Mouse (Mus musculus) CD4-positive helper T cell, adult 2 months (primary cell): ENCODE data around the gene Rab7b.

Experiments
- DNase-seq: peaks from one replicate; pipeline ENCODE4 v3.0.0-alpha.2; 2012; ENCODE audit warnings: low read depth, missing footprints, low spot score

The Rab7b gene

DNA sequence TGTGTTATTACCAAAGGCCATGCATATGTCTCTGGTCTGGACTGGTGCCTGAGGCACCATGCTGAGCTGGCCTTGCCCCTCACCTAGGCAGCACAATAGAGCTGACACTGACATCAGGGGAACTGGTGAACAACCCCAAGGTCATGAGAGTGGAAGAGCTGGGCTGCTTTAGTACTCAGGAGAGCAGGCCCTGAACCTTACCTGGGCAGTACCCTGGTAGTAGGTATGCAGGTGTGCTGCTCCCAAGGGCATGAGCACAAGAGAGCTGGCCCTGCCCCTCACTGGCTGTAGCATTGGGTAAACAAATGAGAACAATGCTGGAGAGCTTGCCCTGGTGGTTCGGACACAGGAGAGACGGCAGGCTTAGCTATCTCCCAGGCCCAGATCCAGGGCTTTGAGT lies 6.8 kb downstream of the Rab7b start:
- DNase-seq, result no peak

DNA sequence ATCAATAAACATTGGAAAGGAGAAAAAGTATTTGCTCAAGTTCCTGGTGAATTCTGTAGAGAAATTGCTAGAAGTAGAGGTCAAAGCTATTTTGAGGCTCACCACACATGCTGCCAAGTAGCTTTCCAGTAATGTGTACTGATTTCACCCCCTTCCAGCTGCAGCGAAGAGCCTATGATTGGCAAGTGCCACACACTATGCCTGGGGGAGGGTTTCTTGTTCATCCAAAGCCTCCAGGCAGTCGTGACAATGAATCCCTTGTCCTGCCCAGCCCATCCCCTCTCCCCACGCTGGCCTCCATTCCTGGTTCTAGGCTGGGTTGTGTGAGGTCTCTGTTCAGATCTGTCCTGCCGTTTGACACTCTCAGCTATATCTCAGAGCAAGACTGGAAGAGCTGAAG lies 7.8 kb downstream of the Rab7b start:
- no peak for DNase-seq

DNA sequence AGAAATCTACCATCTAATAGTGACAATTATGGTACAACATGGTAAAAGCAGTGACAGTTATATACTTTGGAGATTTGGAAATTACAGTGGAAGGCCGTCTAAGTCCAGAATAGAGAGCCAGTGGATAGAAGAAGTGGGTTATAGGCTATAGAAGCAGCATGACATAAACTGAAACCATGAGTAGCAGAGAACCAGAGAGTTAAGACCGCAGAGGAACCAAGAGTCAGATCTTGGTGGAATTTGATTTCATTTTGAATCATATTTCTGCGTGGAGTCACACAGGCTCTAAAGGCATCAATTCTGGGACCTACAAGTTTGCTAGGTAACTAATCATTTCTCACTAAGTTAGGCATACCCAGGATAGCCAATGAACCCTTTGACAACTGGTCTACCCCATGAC lies 10.3 kb downstream of the Rab7b start:
- DNase-seq, result no peak

DNA sequence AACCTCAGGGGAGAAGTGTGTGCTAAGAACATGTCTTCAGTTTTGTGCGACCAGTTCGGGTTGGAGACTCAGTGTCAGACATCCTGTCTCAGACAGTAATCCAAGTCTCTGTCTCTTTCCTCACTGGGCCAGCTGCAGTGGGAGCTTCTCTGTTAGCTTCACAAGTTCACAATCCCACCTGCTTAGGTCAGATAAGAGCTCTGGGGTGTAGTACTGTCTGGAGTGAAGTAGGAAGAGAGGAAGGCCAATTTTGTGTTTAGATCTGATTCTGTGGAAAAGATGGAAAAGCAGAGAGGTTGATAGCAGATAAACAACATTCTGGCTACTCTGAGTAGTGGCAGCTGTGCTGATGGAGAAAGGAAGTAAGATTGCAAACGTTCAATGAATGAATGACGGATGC lies 11.1 kb downstream of the Rab7b start:
- no peak for DNase-seq

DNA sequence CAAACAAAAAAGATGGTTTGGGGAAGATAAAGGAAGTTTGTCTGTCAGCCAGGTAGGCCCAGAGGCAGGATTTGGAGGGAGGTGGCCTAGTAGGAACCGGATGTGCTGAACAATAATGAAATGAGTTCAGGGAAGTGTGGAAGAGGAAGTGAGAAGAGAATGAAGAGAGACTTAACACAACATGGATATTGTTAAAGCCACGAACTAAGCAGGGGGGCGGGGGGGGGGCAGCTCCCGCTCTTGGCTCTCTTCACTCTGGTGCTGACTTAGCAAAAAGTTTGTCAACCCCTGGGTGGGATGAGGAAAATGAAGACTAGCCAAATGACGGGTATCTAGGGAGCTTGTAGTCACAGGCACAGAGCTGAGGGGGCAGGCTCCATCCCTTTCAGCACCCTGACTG lies 12.0 kb downstream of the Rab7b start:
- DNase-seq, result no peak

DNA sequence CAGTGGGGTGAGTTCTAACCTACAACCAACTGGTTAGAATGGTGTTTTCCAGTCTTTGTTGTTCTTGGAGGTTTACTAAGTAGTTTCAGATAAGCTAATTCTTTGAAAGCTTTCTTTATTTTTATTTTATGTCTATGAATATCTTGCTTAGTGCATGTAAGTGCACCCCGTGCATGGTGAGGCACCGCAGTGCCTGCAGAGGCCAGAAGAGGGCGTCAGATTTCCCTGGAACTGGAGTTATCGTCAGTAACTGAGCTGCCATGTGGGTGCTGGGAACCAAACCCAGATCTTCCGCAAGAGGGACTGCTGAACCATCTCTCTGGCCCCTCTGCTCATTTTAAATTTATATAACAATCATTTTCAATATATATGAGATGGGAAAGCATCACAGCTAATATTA lies 12.9 kb downstream of the Rab7b start:
- no peak for DNase-seq

DNA sequence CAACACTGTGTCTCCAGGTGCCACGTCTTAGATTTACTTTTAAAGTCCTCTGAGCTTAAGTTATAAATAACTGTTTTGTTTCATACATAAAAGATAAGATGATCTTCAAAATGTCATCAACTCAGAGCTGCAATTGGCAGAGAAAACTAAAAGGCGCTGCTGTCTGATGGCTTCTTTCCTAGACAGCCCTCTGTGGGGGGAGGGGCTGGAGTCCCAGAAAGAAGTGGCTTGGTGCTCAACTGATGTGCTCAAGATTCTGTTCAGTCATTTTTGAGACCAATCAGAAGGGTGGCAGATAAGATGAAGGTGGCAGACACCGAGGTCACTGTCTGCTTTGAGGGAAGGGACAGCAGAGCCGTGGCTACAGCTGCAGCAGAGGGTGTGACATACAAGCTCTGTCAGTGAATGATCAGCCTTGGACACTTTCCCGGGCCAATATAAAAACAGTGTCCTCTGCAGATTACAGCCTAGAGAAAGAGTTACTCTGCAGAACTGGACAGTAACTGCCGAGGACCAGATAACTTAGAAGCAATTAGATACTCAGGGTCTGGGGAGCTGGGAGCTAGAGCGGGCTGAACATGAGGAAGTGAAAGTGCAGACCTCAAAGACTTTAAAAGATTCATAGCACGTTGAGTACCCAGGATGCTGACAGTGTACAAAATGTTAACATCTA lies 13.7 kb downstream of the Rab7b start:
- no peak for DNase-seq

DNA sequence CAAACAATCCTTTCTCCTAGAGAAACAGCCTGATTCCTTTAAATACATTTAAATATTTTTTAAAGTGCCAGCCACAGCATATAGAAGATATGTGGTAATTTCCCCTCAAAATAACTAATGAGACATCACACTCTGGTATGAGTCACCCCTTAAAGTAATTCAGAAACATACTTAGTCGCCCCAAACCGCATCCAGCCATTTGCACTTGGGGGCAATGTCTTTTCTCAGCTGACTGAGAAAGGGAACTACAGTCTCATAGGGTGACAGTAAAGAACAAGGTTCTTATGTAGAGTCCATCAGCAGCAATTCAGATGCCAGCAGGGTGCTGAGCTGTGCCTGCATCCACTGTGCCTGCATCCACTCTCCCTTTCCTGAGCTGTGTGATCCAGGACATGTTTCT lies 15.0 kb downstream of the Rab7b start:
- no peak for DNase-seq

DNA sequence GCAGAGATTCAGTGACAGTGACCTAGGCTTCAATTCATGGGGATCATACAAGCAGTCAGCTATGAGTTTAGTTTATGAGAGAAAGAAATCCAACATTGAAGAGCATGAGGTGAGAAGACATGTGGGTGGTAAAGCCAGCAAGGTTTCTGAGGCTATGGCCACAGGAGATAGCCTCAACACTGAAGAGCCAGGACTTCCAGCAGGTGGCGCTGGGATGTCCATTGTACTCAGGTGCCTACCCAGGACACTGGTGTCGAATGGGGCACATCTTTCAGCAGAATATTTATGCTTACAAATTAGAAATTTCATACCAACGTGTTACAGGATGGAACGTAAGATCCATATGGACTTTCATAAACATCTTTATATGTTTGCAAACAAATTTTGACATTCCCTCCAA lies 19.8 kb downstream of the Rab7b start:
- peak; percentile 50 for DNase-seq

DNA sequence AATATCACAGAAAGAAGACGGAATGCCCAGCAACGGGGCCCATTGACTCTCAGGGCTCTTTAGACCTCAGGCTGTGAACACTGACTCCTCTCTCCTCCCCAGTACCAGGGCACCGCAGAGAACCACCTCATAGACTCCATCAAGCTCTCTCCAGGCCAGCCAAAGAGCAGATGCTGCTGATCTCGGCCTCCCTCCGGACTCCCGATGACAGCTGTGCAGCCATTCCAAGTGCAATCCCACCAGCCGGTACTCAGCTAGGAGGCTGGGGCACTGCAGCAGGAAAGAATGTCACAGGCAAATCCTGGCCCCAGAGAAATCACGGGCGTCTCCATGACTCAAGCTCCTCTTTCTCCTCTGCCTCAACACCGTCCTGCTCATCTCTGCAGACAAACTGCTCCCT lies 23.0 kb downstream of the Rab7b start:
- DNase-seq, result no peak

DNA sequence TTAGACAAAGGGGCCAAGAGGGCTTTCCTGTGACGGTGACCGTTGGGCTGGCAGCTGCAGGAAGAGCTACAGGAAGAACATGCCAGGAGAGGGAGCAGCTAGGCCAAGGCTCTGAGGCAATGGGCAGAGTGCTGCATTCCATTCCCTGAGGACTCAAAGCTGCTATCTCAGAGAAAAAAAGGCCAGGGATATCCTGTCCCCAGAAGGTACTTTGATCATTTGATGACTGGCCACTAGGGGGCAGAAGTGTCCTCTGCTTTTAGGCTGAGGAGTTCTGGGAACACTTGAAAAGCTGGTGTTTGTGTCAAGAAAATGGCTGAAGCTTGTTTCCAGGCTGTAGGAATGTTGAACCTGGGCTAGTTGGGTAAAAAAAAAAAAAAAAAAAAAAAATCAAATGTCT lies 23.9 kb downstream of the Rab7b start:
- DNase-seq, result peak; percentile 62

DNA sequence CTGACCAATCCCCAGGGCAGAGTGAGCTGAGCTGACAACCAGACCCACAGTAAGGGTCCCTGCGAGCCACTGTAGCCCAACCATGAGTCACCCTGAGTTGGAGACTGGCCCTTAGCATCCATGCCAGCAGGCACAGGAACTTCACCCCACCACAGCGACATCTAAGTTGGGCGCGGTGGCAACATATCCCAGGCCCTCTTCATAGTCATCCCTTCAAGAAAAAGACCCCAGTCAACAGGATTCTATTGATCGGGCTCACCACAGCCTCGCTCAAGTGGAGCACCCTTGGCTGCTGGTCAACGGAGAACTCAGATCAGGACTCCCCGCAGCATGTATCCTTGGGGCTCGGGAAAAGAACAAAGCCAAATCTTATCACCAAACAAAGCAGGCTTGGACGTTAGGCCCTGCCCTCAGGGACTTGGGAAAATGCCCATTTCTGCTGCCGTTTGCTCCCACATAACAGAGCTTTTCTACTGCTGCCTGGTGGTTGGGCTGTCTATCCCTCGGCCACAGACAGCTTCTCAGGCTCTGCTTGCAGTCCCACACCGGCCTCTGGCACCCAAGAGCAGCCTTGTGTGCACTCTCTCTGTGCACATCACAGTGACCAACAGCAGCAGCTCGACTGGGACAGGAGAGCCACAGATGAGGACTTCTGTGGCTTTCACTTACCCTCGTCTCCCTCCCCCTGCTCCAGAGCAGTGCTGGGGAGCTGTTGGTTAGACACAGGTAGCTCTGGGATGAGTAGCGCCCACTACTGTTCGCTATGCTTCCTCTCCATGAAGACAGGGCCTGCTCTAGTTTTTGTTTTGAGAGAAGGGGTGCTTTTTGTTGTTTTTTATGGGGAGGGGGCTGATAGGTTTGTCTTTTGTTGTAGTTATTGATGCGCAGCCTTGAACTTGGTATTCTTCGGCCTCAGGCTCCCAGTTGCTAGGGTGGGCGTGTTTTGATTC lies 26.2 kb downstream of the Rab7b start:
- no peak for DNase-seq

DNA sequence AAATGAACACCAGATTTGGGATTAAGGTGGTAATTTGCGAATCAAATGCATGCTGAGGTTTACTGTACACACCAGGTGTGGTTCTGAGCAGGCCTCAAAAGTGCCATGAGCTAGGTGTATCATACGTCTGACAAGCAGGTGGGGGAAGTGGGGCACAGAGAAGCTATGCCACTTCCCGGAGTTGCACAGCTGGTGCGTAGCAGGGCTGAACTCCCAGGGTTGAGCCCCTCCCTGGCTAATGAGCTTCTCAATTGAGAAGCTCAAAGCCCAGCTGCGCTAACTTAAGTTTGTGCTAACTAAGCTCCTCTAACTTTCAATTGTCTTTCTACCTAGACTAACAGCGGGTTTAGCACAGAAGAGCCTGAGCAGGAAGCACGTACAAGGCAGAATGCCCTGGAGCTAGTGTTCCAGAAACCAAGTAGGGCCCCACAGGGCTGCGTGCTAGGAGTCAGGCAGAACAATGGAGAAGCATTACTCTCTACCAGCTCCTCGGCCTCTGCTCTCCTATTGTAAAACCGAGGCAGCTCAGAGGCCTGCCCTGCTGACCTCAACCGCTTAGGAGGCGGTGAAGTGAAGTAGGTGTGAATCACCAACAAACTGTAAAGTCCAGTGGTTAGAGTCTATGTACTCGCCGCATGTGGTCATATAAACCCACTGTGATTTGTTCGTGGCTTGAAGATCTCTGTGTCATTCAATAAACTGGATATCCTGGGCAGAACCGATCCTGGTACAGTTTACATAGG lies 30.6 kb downstream of the Rab7b start:
- no peak for DNase-seq

DNA sequence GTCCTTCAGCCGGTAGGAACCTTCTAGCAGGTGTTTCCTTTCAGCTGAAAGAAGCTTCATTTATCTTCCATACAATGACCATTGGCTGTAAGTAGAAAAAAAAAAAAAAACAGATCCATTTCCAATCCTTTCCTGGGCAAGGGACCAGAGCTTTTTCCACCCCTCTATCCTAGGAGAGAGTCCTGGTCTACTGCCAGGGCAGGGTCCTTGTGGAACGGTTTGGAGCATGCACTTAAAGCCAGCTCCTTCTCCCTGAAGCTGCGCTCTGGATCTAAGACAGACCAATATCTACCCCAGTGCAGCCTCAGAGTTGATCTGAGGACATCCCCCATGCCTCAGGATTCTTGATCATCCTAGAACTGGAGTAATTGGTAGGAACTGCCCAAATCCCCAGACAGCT lies 33.5 kb downstream of the Rab7b start:
- DNase-seq, result no peak

DNA sequence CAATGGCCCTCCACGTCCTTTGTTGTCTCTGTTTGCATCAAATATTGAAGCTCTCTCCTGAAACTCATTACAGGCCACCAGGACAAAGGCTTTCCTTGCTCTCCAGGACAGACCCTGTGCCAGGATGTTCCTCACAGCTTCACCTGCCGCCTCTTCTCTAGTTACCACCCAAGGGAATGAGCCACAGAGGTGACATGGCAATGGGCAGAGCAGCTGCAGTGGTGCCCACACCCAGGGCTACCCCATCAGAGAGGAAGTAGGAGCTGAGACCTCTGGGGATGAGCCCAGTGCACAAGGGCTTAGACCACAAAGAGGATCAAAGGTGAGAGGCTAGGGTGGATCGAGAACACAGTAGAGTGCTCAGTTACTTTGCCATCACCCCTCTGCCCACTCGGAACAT lies 35.1 kb downstream of the Rab7b start:
- no peak for DNase-seq

DNA sequence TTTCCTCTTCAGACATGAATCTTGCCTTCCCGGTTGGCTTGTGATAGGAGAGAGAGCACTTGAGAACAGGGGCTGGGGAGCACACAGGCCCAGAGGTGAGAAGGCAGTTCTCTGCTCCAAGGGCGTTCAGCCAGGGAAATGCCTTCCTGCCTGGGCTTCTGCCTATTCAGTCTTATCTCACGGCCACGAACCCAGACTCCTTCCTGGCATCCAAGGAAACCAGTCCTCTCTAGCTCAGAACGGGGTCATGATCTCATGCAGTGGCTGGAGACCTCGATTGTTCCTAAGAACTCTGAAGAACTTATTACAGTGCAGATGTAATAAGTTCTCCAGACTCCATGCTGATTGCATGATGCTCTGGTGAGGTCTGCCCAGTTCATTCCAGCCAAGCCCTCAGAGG lies 38.1 kb downstream of the Rab7b start:
- DNase-seq, result no peak

DNA sequence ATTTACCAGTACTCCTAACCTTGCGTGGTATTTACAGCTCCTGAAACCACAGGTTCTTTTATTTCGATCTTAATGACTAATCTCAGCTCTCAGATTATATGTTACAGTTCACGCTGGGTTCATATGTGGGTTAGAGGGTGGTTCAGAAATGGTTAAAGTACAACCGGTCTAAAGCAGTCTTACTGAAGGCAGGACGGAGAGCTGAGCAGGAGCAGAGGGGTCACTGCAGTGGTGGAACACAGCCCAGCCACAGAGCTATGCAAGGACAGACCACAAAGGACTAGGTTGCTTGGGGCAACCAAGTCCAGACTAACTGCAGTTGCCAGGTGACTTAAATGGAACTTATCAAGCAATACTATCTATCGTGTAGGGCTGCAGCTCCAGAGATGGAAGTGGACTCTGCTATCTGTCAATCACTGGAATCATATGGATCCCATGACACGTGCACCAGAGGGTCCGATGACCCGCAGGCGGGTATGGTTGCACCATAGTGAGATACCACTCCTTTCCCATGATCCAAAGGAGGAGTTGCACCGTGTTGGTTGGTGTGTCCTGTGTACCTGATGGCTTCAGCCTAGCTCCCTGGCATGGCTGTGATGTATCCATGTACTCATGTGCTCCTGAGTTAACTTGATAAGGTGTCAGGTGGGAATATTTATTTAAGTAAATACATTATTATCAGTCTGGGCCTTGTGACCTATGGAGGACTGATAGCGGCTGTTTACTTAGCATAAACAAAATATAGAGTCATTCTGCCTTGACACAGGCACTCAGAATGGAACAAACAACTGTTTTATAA lies 42.3 kb downstream of the Rab7b start:
- no peak for DNase-seq

DNA sequence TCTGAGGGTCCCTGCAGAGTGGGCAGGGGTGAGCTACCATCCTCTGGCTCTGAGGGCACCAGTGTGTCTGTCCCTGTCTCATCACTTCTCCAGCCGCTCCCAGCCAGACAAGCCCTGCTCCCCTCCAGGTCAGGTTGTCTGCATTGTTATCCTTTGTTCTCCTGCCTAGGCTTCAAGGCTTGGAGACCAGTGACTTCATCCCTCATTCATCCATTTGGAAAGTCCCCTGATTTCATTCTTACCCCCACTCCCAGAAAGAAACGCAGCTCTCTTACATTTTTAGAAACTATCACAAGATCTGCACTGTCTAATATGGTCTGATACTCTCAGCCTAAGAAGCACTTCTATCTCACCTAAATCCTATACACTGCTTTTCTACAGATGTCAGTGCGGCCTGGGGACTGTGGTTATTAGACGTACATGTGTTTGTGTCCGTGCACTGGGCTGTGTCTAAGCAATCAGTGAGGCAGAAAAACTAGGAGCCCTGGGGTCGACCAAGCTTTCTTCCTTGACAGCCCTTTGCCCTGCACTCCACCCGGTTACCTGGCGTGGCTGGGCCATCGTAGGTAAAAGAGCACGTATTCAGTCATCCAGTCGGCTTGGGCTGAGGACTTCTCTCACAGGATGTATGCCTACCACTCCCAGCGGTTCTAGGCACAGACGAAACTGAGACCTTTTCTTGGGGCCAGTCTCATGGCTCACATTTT lies 45.1 kb downstream of the Rab7b start:
- DNase-seq, result no peak

DNA sequence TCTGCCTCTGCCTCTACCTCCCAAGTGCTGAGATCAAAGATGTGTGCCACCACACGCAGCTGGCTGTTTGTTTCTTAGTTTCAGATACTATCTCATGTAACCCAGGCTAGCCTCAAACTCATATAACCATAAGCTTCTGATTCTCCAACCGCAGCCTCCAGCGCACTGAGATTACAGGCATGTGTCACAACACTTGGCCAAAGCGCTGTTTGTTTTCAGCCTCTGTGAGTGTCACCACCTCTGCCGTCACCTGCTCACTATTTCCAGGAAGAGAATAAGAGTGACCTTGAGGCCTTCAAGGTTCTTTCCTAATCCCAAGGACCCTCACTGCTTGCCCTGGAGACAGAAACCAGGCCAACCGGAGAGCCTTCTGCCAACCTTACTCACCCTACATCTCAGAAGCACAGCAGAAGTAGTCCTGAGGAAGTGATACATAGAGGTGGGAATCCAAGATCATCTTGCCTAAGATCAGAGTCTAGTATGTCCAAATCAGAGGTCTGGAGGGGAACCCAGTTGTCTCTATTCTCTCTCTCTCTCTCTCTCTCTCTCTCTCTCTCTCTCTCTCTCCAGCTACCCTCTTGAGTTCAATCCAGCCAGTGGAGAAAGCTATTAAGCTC lies 46.3 kb downstream of the Rab7b start:
- no peak for DNase-seq

DNA sequence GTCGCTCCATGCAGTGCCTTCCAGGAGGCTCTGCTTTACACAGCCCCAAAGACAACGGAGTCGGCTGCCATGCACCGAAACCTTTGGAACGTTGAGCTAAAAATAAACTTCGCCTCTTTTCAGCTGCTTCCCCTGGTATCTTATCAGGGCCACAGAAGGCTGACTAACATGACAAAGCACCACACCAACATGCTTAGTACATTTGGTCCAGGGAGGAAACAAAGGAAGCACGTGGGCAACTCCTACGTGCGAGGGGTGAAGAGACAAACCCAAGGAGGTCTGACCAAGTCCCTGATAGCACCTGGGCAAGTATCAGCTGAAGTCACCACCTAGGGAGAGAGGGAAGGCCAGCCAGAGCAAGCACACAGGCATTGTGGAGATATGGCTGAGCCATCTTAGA lies 48.0 kb downstream of the Rab7b start:
- no peak for DNase-seq

DNA sequence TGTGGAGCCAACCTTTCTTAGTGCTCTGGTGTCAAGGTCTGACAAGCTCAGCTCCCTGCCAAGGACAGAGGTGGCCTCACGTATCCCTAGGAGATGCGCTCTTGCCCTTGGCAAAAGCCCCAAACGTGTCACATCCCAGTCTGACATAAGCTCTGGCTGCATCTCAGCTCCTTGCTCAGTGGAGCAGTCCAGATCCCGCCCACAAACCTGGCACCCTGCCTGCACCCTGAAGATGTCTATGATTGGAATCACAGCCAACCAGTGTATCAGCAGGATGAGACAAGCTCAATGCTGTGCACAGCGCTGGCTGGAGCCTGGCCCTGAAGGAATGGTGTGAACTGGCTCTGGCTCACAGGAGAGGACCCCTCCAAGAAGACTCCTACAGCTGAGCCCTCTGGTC lies 48.8 kb downstream of the Rab7b start:
- no peak for DNase-seq
